Mouse (Mus musculus) CD4-positive naive resting alpha-beta T cell, adult 57 days (primary cell): ENCODE results near the gene Zfp607a. TPM values are rescaled to one million over a fixed set of nuclear protein-coding genes. Genes with fewer than 3 reads are reported as not detected.

Source experiments
- total RNA-seq: library from RNA; stranded (reverse); gene quantifications from one replicate; pipeline ENCODE4 v1.2.4, GENCODE M21; 2023

The Zfp607a gene
- 17.9 TPM for total RNA-seq

DNA sequence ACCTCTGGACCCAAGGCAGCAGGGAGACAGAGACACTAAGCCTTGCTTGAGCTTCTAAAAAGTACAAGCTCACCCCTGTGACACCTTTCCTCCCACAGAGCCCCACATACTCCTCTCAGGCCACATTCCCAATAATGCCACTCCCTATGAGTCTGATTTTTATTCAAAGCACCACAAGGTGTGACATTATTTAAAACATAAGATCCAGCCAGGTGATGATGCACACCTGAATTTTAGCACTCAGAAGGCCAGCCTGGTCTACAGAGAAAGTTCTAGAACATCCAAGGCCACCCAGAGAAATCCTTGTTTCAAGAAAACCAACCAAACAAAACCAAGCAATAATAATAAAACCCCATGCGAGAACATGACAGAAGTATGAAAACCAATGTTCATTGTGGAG lies at the start of gene Zfp607a:
Zfp607a (plus strand) TSS at position 301 of the 400 bp plus-strand sequence.

GRCm38 (mm10) chr7:27838323-27839249 lies 18.7 kb upstream of the Zfp607a start, which contains the start of gene Zfp59:
TSS of gene Zfp59 (plus strand) at chr7:27838607.

GRCm38 (mm10) chr7:27928818-27929695 lies 71.7 kb downstream of the Zfp607a start, which contains the start of gene Zfp974:
TSS of gene Zfp974 (minus strand) at chr7:27929460.

Other genes starting within 250 kb of the Zfp607a start
- gene Ttc9b, start 203.6 kb upstream of the Zfp607a start, total RNA-seq = not detected
- 16.1 TPM for gene Map3k10, start 182.9 kb upstream of the Zfp607a start, total RNA-seq
- 0.80 TPM for gene Zfp607b, start 168.2 kb upstream of the Zfp607a start, total RNA-seq
- gene Zfp60, start 126.1 kb upstream of the Zfp607a start, total RNA-seq = 12.4 TPM
- gene Zfp626, start 50.3 kb upstream of the Zfp607a start, total RNA-seq = 9.8 TPM
- gene Zfp59, start 18.9 kb upstream of the Zfp607a start, total RNA-seq = 4.1 TPM
- 10.6 TPM for gene Zfp974, start 71.9 kb downstream of the Zfp607a start, total RNA-seq
- gene Zfp780b, start 121.6 kb downstream of the Zfp607a start, total RNA-seq = 10.8 TPM
- gene Zfp850, start 156.6 kb downstream of the Zfp607a start, total RNA-seq = 8.7 TPM
- 97.6 TPM for gene Psmc4, start 192.6 kb downstream of the Zfp607a start, total RNA-seq
- gene Fcgbp, start 213.7 kb downstream of the Zfp607a start, total RNA-seq = not detected